Mouse (Mus musculus): Measurements from ENCODE around the gene Kap. TPM values are rescaled to one million over a fixed set of nuclear protein-coding genes. Genes with fewer than 3 reads are reported as not detected.

The Kap gene
- not detected in 2 replicates for polyA plus RNA-seq (2014; fragmentation: Nextera tagmentation; extraction: Ambion mirVana)

DNA sequence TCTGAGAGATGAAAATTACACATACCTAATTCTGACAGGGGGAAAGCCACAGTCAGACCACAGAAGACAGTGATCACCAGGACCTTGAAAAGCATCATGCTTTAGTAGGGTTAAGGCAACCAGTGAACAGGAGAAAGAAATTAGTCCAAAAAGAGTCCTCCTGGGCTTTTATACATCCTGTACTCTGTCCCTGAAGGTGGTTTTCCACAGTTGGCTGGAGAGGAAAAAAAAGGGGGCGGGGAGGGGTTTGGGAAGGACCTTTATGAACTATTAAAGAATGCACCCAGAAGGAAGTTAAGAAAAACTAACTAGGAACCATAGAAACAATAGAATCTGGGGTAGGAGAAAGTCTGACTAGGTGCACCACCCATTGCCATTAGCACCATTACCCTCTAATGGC lies at the start of gene Kap:
Gene Kap, minus strand, starts transcription at position 237 of the 400 bp plus-strand sequence.
- H3K4me2 ChIP-seq (ENCODE audit: low read depth, low read length): no peak within 1 kb of the TSS
- no peaks in the 10 kb centered on the region for H3K9me3 ChIP-seq (replicated peaks; ENCODE audit: control insufficient read depth, low read length)
- H3K4me1 ChIP-seq (ENCODE audit: control insufficient read depth, insufficient read depth, low read length): no peaks in the 10 kb centered on the region
- ATAC-seq (replicated peaks; ENCODE audit: insufficient number of reproducible peaks, low FRiP score, low TSS enrichment, low read depth): no peak
- DNase-seq (ENCODE audit: low spot score): no peak
- H3K9ac ChIP-seq (replicated peaks; ENCODE audit: low read length): no peak within 1 kb of the TSS
- no peak within 1 kb of the TSS for H3K27ac ChIP-seq (replicated peaks; ENCODE audit: low read depth, low read length)
- H3K36me3 ChIP-seq (replicated peaks; ENCODE audit: control insufficient read depth, insufficient read depth, low read depth, low read length): no peaks in the 10 kb centered on the region
- no peaks in the 10 kb centered on the region for H3K27me3 ChIP-seq (ENCODE audit: control insufficient read depth, insufficient read depth, low read length)
- no peak within 1 kb of the TSS for H3K4me3 ChIP-seq (ENCODE audit: low read depth, low read length)
- 88% methylated on average over 1 of the region's 1 CpGs for WGBS

DNA sequence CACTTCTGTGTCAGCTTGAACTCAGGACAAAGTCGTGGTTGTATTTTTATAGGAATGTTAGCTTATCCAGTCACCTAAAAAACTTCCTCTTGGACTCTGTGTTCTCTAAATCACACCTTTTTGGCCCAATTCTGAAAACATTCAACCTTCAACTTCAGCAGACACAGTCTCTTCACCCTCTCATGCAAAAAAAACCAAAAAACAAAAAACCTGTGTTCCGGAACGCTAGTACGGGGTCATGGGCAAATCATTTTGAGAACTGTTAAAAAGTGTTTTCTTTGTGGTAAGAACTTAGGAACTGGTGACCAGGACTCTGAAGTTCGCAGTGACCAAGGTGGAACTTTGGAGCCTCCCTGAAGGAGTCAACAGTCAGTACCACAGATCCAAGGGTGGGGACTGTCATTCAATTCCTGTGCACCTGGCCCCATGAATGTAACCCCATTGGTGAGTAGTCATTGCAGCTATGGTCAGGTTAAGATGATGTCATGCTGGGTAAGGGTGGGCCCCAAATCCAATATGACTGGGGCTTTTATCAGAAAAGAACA lies 32.4 kb upstream of the Kap start:
- H3K9ac ChIP-seq (replicated peaks; ENCODE audit: low read length): no peak overlapping the region
- H3K4me1 ChIP-seq (ENCODE audit: control insufficient read depth, insufficient read depth, low read length): no peaks in the 10 kb centered on the region
- no peaks in the 10 kb centered on the region for H3K36me3 ChIP-seq (replicated peaks; ENCODE audit: control insufficient read depth, insufficient read depth, low read depth, low read length)
- no peaks in the 10 kb centered on the region for H3K9me3 ChIP-seq (replicated peaks; ENCODE audit: control insufficient read depth, low read length)
- no peak overlapping the region for H3K27ac ChIP-seq (replicated peaks; ENCODE audit: low read depth, low read length)
- no peak for ATAC-seq (replicated peaks; ENCODE audit: insufficient number of reproducible peaks, low FRiP score, low TSS enrichment, low read depth)
- no peaks in the 10 kb centered on the region for H3K27me3 ChIP-seq (ENCODE audit: control insufficient read depth, insufficient read depth, low read length)
- DNase-seq (ENCODE audit: low spot score): no peak
- WGBS: 85% methylated on average over 5 of the region's 5 CpGs
- no peak overlapping the region for H3K4me2 ChIP-seq (ENCODE audit: low read depth, low read length)
- no peak overlapping the region for H3K4me3 ChIP-seq (ENCODE audit: low read depth, low read length)

DNA sequence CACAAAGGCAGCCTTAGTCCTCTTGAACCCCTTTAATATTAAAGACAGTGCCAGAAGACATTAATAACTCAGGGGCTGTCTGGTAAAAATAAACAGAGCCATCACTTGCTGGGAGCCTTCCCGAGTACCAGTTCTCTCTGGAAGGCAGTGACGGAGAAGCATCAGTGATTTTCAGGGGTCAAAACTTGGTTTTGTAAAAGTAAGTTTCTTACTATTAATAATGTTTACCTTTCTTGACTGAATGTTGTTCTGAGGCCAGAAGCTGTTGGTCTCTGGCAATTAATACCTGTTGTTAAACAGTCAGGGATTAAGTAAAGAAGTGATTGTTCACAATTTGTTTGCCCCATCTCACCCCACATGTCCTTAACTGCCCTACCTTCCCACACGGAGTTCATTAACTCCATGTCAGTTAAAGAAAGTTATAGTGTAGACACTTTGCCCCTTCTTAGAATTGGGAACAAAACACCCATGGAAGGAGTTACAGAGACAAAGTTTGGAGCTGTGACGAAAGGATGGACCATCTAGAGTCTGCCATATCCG lies 30.0 kb upstream of the Kap start:
- H3K4me1 ChIP-seq (ENCODE audit: control insufficient read depth, insufficient read depth, low read length): no peaks in the 10 kb centered on the region
- no peak overlapping the region for H3K9ac ChIP-seq (replicated peaks; ENCODE audit: low read length)
- H3K27me3 ChIP-seq (ENCODE audit: control insufficient read depth, insufficient read depth, low read length): no peaks in the 10 kb centered on the region
- no peak overlapping the region for H3K4me3 ChIP-seq (ENCODE audit: low read depth, low read length)
- no peaks in the 10 kb centered on the region for H3K9me3 ChIP-seq (replicated peaks; ENCODE audit: control insufficient read depth, low read length)
- H3K27ac ChIP-seq (replicated peaks; ENCODE audit: low read depth, low read length): no peak overlapping the region
- H3K36me3 ChIP-seq (replicated peaks; ENCODE audit: control insufficient read depth, insufficient read depth, low read depth, low read length): no peaks in the 10 kb centered on the region
- no peak for DNase-seq (ENCODE audit: low spot score)
- H3K4me2 ChIP-seq (ENCODE audit: low read depth, low read length): no peak overlapping the region
- no peak for ATAC-seq (replicated peaks; ENCODE audit: insufficient number of reproducible peaks, low FRiP score, low TSS enrichment, low read depth)
- WGBS: 71% methylated on average over 5 of the region's 5 CpGs

DNA sequence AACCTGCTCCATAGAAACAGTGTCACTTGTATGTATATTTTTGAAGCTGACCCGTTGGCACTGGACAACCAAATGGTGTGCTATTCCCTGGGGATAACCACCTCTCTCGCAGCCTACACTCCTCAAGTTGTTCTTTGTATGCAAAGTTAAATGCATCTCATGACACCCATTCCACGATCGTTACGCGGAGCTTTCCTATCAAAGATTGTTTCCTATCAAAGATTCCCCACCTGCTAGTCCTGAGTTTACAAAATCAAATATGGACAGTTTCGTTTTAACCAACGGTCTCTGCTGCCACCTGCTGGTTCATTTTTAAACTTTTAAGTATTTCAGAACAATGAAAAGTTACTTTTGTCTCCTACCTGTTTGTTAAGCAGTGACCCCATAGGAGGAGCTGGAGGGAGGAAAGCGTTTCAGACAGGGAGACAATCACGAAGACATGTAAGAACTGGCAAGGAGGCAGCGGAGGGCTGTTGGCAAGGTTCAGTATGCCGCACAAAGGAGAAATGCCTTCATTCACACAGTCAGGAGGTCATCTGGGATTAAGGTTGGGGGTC lies 22.4 kb upstream of the Kap start:
- Histone ChIP-seq H3K9ac (replicated peaks; ENCODE audit: low read length) (no peak overlapping the region), H3K4me2 (ENCODE audit: low read depth, low read length) (no peak overlapping the region), H3K36me3 (replicated peaks; ENCODE audit: control insufficient read depth, insufficient read depth, low read depth, low read length) (no peaks in the 10 kb centered on the region), H3K4me1 (ENCODE audit: control insufficient read depth, insufficient read depth, low read length) (no peaks in the 10 kb centered on the region), H3K9me3 (replicated peaks; ENCODE audit: control insufficient read depth, low read length) (no peaks in the 10 kb centered on the region), H3K27ac (replicated peaks; ENCODE audit: low read depth, low read length) (no peak overlapping the region), H3K27me3 (ENCODE audit: control insufficient read depth, insufficient read depth, low read length) (no peaks in the 10 kb centered on the region), H3K4me3 (ENCODE audit: low read depth, low read length) (no peak overlapping the region)
- WGBS: 32% methylated on average over 12 of the region's 12 CpGs
- ATAC-seq (replicated peaks; ENCODE audit: insufficient number of reproducible peaks, low FRiP score, low TSS enrichment, low read depth) (no peak), DNase-seq (ENCODE audit: low spot score) (peak; percentile 81)

DNA sequence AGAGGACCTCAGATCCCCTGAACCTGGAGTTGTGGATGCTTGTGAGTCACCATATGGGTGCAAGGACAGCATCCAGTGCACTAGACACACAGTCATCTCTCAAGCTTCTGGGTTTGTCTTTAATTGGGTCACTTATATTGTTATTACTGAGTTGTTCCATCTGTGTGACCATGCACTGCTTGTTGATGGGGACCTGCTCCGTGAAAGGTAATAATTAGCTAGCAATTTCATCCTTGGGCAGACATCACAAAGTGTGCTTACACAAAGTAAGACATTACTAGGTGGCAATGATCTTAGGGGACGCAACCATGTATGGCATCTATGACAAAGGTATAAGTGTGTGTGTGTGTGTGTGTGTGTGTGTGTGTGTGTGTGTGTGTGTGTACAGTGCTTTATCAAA lies 19.1 kb upstream of the Kap start:
- Histone ChIP-seq H3K27me3 (ENCODE audit: control insufficient read depth, insufficient read depth, low read length) (no peaks in the 10 kb centered on the region), H3K9ac (replicated peaks; ENCODE audit: low read length) (no peak overlapping the region), H3K36me3 (replicated peaks; ENCODE audit: control insufficient read depth, insufficient read depth, low read depth, low read length) (no peaks in the 10 kb centered on the region), H3K4me2 (ENCODE audit: low read depth, low read length) (no peak overlapping the region), H3K27ac (replicated peaks; ENCODE audit: low read depth, low read length) (no peak overlapping the region), H3K4me1 (ENCODE audit: control insufficient read depth, insufficient read depth, low read length) (no peaks in the 10 kb centered on the region), H3K9me3 (replicated peaks; ENCODE audit: control insufficient read depth, low read length) (no peaks in the 10 kb centered on the region), H3K4me3 (ENCODE audit: low read depth, low read length) (no peak overlapping the region)
- DNase-seq (ENCODE audit: low spot score) (no peak), ATAC-seq (replicated peaks; ENCODE audit: insufficient number of reproducible peaks, low FRiP score, low TSS enrichment, low read depth) (no peak)
- 79% methylated on average over 2 of the region's 2 CpGs for WGBS

DNA sequence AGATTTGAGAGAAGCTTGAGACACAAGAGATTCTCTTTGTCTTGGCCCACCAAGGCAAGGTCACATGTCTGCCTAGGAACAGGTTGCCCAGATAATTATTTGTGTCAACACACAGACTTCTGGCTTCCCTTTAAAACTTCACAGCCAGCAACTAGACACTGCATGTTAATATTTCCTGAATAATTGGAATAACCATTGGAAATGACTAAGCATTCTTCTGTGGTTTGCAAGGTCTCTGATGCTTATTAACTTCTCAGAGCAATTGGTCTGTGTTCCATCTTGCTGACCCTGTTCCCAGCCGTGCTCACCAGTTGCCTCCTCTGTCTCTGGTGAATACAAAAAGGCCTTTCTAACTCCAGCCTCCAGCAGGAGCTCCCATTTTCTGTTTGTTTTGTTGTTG lies 17.6 kb upstream of the Kap start:
- H3K4me1 ChIP-seq (ENCODE audit: control insufficient read depth, insufficient read depth, low read length): no peaks in the 10 kb centered on the region
- H3K27me3 ChIP-seq (ENCODE audit: control insufficient read depth, insufficient read depth, low read length): no peaks in the 10 kb centered on the region
- no peak overlapping the region for H3K4me2 ChIP-seq (ENCODE audit: low read depth, low read length)
- DNase-seq (ENCODE audit: low spot score) (no peak), ATAC-seq (replicated peaks; ENCODE audit: insufficient number of reproducible peaks, low FRiP score, low TSS enrichment, low read depth) (no peak)
- no peaks in the 10 kb centered on the region for H3K36me3 ChIP-seq (replicated peaks; ENCODE audit: control insufficient read depth, insufficient read depth, low read depth, low read length)
- H3K9me3 ChIP-seq (replicated peaks; ENCODE audit: control insufficient read depth, low read length): no peaks in the 10 kb centered on the region
- WGBS: 63% methylated on average over 1 of the region's 1 CpGs
- H3K9ac ChIP-seq (replicated peaks; ENCODE audit: low read length): no peak overlapping the region
- H3K4me3 ChIP-seq (ENCODE audit: low read depth, low read length): no peak overlapping the region
- no peak overlapping the region for H3K27ac ChIP-seq (replicated peaks; ENCODE audit: low read depth, low read length)

DNA sequence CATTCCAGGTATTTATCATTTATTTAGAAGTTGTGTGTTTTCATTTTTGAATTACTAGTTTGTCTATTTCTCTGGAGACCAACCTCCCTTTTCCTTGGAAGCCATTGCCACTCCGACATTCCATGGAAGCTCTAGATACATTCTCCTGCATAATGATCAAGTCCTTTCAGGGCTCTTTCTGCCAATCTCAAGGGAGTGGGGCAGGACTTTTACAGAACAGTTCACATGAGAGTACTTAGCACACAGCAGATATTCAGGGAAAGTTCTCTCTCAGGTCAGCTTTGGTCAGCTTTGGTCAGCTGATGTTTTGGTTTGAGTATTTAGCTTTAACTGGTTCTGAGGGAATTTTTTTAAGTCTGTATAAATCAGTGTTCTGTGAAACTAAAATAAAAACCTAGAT lies 14.8 kb upstream of the Kap start:
- no peak overlapping the region for H3K4me3 ChIP-seq (ENCODE audit: low read depth, low read length)
- DNase-seq (ENCODE audit: low spot score): no peak
- no peak overlapping the region for H3K9ac ChIP-seq (replicated peaks; ENCODE audit: low read length)
- no peaks in the 10 kb centered on the region for H3K9me3 ChIP-seq (replicated peaks; ENCODE audit: control insufficient read depth, low read length)
- H3K4me2 ChIP-seq (ENCODE audit: low read depth, low read length): no peak overlapping the region
- H3K27ac ChIP-seq (replicated peaks; ENCODE audit: low read depth, low read length): no peak overlapping the region
- no peaks in the 10 kb centered on the region for H3K36me3 ChIP-seq (replicated peaks; ENCODE audit: control insufficient read depth, insufficient read depth, low read depth, low read length)
- H3K4me1 ChIP-seq (ENCODE audit: control insufficient read depth, insufficient read depth, low read length): no peaks in the 10 kb centered on the region
- ATAC-seq (replicated peaks; ENCODE audit: insufficient number of reproducible peaks, low FRiP score, low TSS enrichment, low read depth): no peak
- 83% methylated on average over 1 of the region's 1 CpGs for WGBS
- H3K27me3 ChIP-seq (ENCODE audit: control insufficient read depth, insufficient read depth, low read length): no peaks in the 10 kb centered on the region

DNA sequence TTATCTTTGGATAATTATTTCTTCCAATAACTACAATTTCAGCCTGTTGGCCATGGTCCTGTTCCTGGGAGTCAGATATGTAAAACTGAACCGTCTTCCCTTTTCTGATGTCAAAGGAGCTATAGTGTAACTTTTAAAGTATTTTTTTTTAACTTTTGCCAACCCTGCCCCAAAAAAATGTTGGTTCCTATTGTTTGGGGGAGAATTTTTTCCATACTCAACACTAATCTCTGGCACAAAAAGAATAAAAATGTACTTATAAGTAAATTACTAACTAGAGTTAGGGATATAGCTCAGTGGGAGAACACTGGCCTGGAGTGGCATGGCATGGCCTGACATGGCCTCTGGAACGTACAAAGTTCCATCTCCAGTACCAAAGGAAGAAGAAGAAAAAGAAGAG lies 2.3 kb upstream of the Kap start:
- Histone ChIP-seq H3K36me3 (replicated peaks; ENCODE audit: control insufficient read depth, insufficient read depth, low read depth, low read length) (no peaks in the 10 kb centered on the region), H3K4me1 (ENCODE audit: control insufficient read depth, insufficient read depth, low read length) (no peaks in the 10 kb centered on the region), H3K9ac (replicated peaks; ENCODE audit: low read length) (no peak overlapping the region), H3K9me3 (replicated peaks; ENCODE audit: control insufficient read depth, low read length) (no peaks in the 10 kb centered on the region), H3K4me2 (ENCODE audit: low read depth, low read length) (no peak overlapping the region), H3K4me3 (ENCODE audit: low read depth, low read length) (no peak overlapping the region), H3K27ac (replicated peaks; ENCODE audit: low read depth, low read length) (no peak overlapping the region), H3K27me3 (ENCODE audit: control insufficient read depth, insufficient read depth, low read length) (no peaks in the 10 kb centered on the region)
- DNase-seq (ENCODE audit: low spot score) (no peak), ATAC-seq (replicated peaks; ENCODE audit: insufficient number of reproducible peaks, low FRiP score, low TSS enrichment, low read depth) (no peak)
- 82% methylated on average over 2 of the region's 2 CpGs for WGBS

All from embryonic facial prominence, embryonic 11.5 days (tissue).